21 mouse cellular contexts compared by ENCODE assay signal in genomic region chr10:45091462-45092079, GRCm38 (mm10). TPM values are rescaled to one million over a fixed set of nuclear protein-coding genes. Genes with fewer than 3 reads are reported as not detected.
A peak's percentile ranks its signal among the peaks of the same experiment; 100 is the strongest.
DNase-seq lines count a peak whose midpoint lies in the region; ATAC-seq and TF ChIP-seq lines count a peak whose summit lies in the region.
"Had no signal": no experiment of that assay in that cellular context is flagged by ENCODE, and none has a peak within 500 bp of the region (broad histone marks: within the 10 kb centered on the region; RNA-seq: fewer than 3 reads in every experiment).

No protein-coding gene starts in this region.

- H3K27ac ChIP-seq in heart, embryonic 10.5 days, result 0 out of 2 replicates have a peak overlapping the region, but pooled peaks have one; percentile 22
- no peak overlapping the region for H3K27ac ChIP-seq in heart, embryonic 12.5 days (ENCODE audit: poor library complexity, severe bottlenecking)
- no peak overlapping the region for H3K27ac ChIP-seq in MEL (ENCODE audit: control insufficient read depth, low read depth, low read length)
- H3K27ac ChIP-seq in lung, embryonic 16.5 days (ENCODE audit: low read length), result peak overlapping the region; percentile 78
- no peak overlapping the region for H3K27ac ChIP-seq in liver, embryonic 12.5 days
- H3K27ac ChIP-seq in layer of hippocampus, adult 2 months, result no peak overlapping the region
- H3K27ac ChIP-seq: hindbrain, embryonic 12.5 days; liver, embryonic 13.5 days; macrophage; midbrain, embryonic 10.5 days had no signal

- H3K36me3 ChIP-seq in heart, embryonic 10.5 days, result peaks cover 48% of the 10 kb centered on the region
- H3K36me3 ChIP-seq in heart, embryonic 12.5 days, result peaks cover 41% of the 10 kb centered on the region
- H3K36me3 ChIP-seq in MEL (ENCODE audit: control insufficient read depth in 1 of 2, insufficient read depth in 2 of 2, low read length in 2 of 2), result peaks cover 0 to 19% of the 10 kb centered on the region in 2 experiments; a peak in 2 of 4 replicates
- H3K36me3 ChIP-seq in lung, embryonic 16.5 days (ENCODE audit: control insufficient read depth, insufficient read depth, low read length), result peaks cover 11% of the 10 kb centered on the region
- peaks cover 62% of the 10 kb centered on the region for H3K36me3 ChIP-seq in liver, embryonic 12.5 days

- no peak for TF ChIP-seq POLR2A in MEL (IDR thresholded peaks at IDR 0.05; ENCODE audit: control insufficient read depth in 1 of 2, insufficient read depth in 1 of 2, low read depth in 1 of 2, low read length in 2 of 2, poor library complexity in 1 of 2)

- no peak for TF ChIP-seq EP300 in MEL (IDR thresholded peaks at IDR 0.05; ENCODE audit: low read depth in 1 of 2, low read length in 2 of 2)

- no peak overlapping the region for H3K9ac ChIP-seq in heart, embryonic 12.5 days
- no peak overlapping the region for H3K9ac ChIP-seq in MEL (ENCODE audit: control insufficient read depth, low read depth, low read length, poor library complexity, severe bottlenecking)
- H3K9ac ChIP-seq in lung, embryonic 16.5 days (ENCODE audit: low read length), result no peak overlapping the region
- H3K9ac ChIP-seq in liver, embryonic 12.5 days, result no peak overlapping the region
- H3K9ac ChIP-seq: hindbrain, embryonic 12.5 days; liver, embryonic 13.5 days had no signal

- no peak for TF ChIP-seq RAD21 in MEL (IDR thresholded peaks at IDR 0.05; ENCODE audit: low read depth, low read length)

- ATAC-seq in heart, embryonic 12.5 days (ENCODE audit: insufficient number of reproducible peaks, low FRiP score), result no peak
- peak; percentile 88 for ATAC-seq in lung, embryonic 16.5 days (ENCODE audit: low read depth)
- ATAC-seq in liver, embryonic 12.5 days, result no peak
- ATAC-seq in megakaryocyte, adult 5-6 weeks (ENCODE audit: poor library complexity, severe bottlenecking), result no peak
- ATAC-seq: inflammation-experienced regulatory T-cells, adult 6 months; midbrain, embryonic 16.5 days had no signal

- 65% methylated on average over 8 of the region's 8 CpGs for WGBS in heart, embryonic 10.5 days
- 63% methylated on average over 8 of the region's 8 CpGs for WGBS in heart, embryonic 12.5 days
- 54% methylated on average over 8 of the region's 8 CpGs for WGBS in lung, embryonic 16.5 days
- 77% methylated on average over 8 of the region's 8 CpGs for WGBS in liver, embryonic 12.5 days (ENCODE audit: insufficient replicate concordance)

- TF ChIP-seq CTCF in MEL (IDR thresholded peaks at IDR 0.05 in 2 of 3, conservative IDR thresholded peaks at IDR 0.05 in 1 of 3; ENCODE audit: control insufficient read depth in 1 of 3, insufficient read depth in 1 of 3, low read depth in 2 of 3, low read length in 3 of 3, poor library complexity in 1 of 3, severe bottlenecking in 1 of 3), result no peak
- no peak for TF ChIP-seq CTCF in layer of hippocampus, adult 2 months (conservative IDR thresholded peaks at IDR 0.05)

- no peak for DNase-seq in heart, embryonic 10.5 days (ENCODE audit: low spot score)
- DNase-seq in A20 (ENCODE audit: low read depth, low spot score), result peak; percentile 31
- no peak for DNase-seq in MEL (ENCODE audit: low read depth, low spot score)
- DNase-seq in layer of hippocampus, adult 2 months (ENCODE audit: low spot score in 2 of 2), result no peak
- DNase-seq: adrenal gland, adult 2 months; cerebellum, adult 11-12 months; cerebellum, postnatal 10 days; heart, postnatal 14 days; kidney, adult 2 months; kidney, postnatal 10 days; liver, embryonic 13.5 days; thymus, postnatal 25 days had no signal

- no peaks in the 10 kb centered on the region for H3K27me3 ChIP-seq in heart, embryonic 10.5 days (ENCODE audit: insufficient read depth, poor library complexity, severe bottlenecking)
- H3K27me3 ChIP-seq in heart, embryonic 12.5 days (replicated peaks), result no peaks in the 10 kb centered on the region
- no peaks in the 10 kb centered on the region for H3K27me3 ChIP-seq in MEL (ENCODE audit: control insufficient read depth in 1 of 2, insufficient read depth in 2 of 2, low read length in 2 of 2)
- no peaks in the 10 kb centered on the region for H3K27me3 ChIP-seq in lung, embryonic 16.5 days (ENCODE audit: control insufficient read depth, insufficient read depth, low read depth, low read length)
- no peaks in the 10 kb centered on the region for H3K27me3 ChIP-seq in liver, embryonic 12.5 days (replicated peaks)
- H3K27me3 ChIP-seq: hindbrain, embryonic 12.5 days; liver, embryonic 13.5 days had no signal

- H3K4me2 ChIP-seq in heart, embryonic 12.5 days, result no peak overlapping the region
- no peak overlapping the region for H3K4me2 ChIP-seq in lung, embryonic 16.5 days (ENCODE audit: low read depth, low read length)
- no peak overlapping the region for H3K4me2 ChIP-seq in liver, embryonic 12.5 days
- H3K4me2 ChIP-seq: hindbrain, embryonic 12.5 days; liver, embryonic 13.5 days had no signal

- no peaks in the 10 kb centered on the region for H3K9me3 ChIP-seq in heart, embryonic 10.5 days
- H3K9me3 ChIP-seq in heart, embryonic 12.5 days (replicated peaks), result no peaks in the 10 kb centered on the region
- no peaks in the 10 kb centered on the region for H3K9me3 ChIP-seq in MEL (replicated peaks; ENCODE audit: insufficient read depth, low read length)
- H3K9me3 ChIP-seq in lung, embryonic 16.5 days (ENCODE audit: control insufficient read depth, low read length), result no peaks in the 10 kb centered on the region
- H3K9me3 ChIP-seq in liver, embryonic 12.5 days (replicated peaks), result no peaks in the 10 kb centered on the region
- H3K9me3 ChIP-seq: hindbrain, embryonic 12.5 days; liver, embryonic 13.5 days; midbrain, embryonic 10.5 days had no signal

- no peak overlapping the region for H3K4me3 ChIP-seq in heart, embryonic 10.5 days
- H3K4me3 ChIP-seq in heart, embryonic 12.5 days, result no peak overlapping the region
- no peak overlapping the region for H3K4me3 ChIP-seq in MEL (ENCODE audit: control insufficient read depth in 1 of 2, insufficient read depth in 1 of 2, low read depth in 2 of 2, low read length in 2 of 2)
- H3K4me3 ChIP-seq in lung, embryonic 16.5 days (ENCODE audit: low read length), result no peak overlapping the region
- no peak overlapping the region for H3K4me3 ChIP-seq in liver, embryonic 12.5 days
- H3K4me3 ChIP-seq in layer of hippocampus, adult 2 months, result no peak overlapping the region
- H3K4me3 ChIP-seq: hindbrain, embryonic 12.5 days; liver, embryonic 13.5 days; midbrain, embryonic 10.5 days had no signal

- peaks cover 19% of the 10 kb centered on the region for H3K4me1 ChIP-seq in heart, embryonic 10.5 days
- peaks cover 32% of the 10 kb centered on the region for H3K4me1 ChIP-seq in heart, embryonic 12.5 days (replicated peaks)
- H3K4me1 ChIP-seq in MEL (ENCODE audit: control insufficient read depth in 1 of 2, insufficient read depth in 2 of 2, low read length in 2 of 2), result no peaks in the 10 kb centered on the region
- H3K4me1 ChIP-seq in lung, embryonic 16.5 days (replicated peaks; ENCODE audit: control insufficient read depth, insufficient read depth, low read length), result peaks cover 2% of the 10 kb centered on the region; the same call in 1 of the 2 replicates
- H3K4me1 ChIP-seq in liver, embryonic 12.5 days, result no peaks in the 10 kb centered on the region
- H3K4me1 ChIP-seq: liver, embryonic 13.5 days had no signal

- H3K79me2 ChIP-seq in MEL (ENCODE audit: control insufficient read depth, insufficient read depth, low read length, poor library complexity), result peaks cover 20% of the 10 kb centered on the region

TF ChIP-seq in MEL, 35 proteins besides CTCF, POLR2A, EP300 and RAD21:
- TF ChIP-seq CHD1 (IDR thresholded peaks at IDR 0.05; ENCODE audit: low read depth, low read length) (no peak), RCOR1 (IDR thresholded peaks at IDR 0.05; ENCODE audit: low read depth, low read length) (0 out of 2 replicates have a peak, but pooled peaks have one; percentile 14)

RNA-seq across cellular contexts. Expression of gene Prep, which starts 24.6 kb away (rescaled TPM):
- polyA plus RNA-seq in heart, embryonic 10.5 days (2016; fragmentation: Nextera tagmentation; extraction: Ambion mirVana), result 30.5 and 32.5 TPM in 2 replicates
- 29.9 and 31.0 TPM in 2 replicates for polyA plus RNA-seq in heart, embryonic 12.5 days (2016; fragmentation: Nextera tagmentation; extraction: Ambion mirVana)
- total RNA-seq in MEL (2012; rRNA removed), result 12.0 and 12.3 TPM in 2 replicates
- 10 to 100 TPM in 1 of 2 experiments, not detected in 1; 24.4 TPM for polyA plus RNA-seq in MEL (2012; ENCODE audit: insufficient read depth in 1 of 2, insufficient read length in 2 of 2, low read depth in 1 of 2, low replicate concordance in 2 of 2, missing spikeins in 1 of 2)
- 35.3 and 37.1 TPM in 2 replicates for polyA plus RNA-seq in lung, embryonic 16.5 days (2015; fragmentation: Nextera tagmentation; extraction: Ambion mirVana)
- polyA plus RNA-seq in liver, embryonic 12.5 days (2016; fragmentation: Nextera tagmentation; extraction: Ambion mirVana), result 15.7 and 16.1 TPM in 2 replicates
- 1 to 10 TPM; 8.8 to 9.5 TPM for total RNA-seq in layer of hippocampus, adult 2 months (2021)
- total RNA-seq in megakaryocyte, adult 5-6 weeks (2015), result 5.5 and 6.9 TPM in 2 replicates
- total RNA-seq in megakaryocyte, adult 5-6 weeks (2017), result 8.7 and 9.8 TPM in 2 replicates

Comparison
In these comparisons a context has a peak if more than half of its experiments do, and no peak if none do; other contexts are left out.
1. H3K27ac ChIP-seq: peak in heart, embryonic 10.5 days (single experiment) and lung, embryonic 16.5 days (single experiment); none in heart, embryonic 12.5 days (single experiment), MEL (single experiment), liver, embryonic 12.5 days (single experiment) and layer of hippocampus, adult 2 months (single experiment).